Mouse (Mus musculus) limb, embryonic 13.5 days (tissue): ENCODE measurements around the gene Tgfbr2. TPM values are rescaled to one million over a fixed set of nuclear protein-coding genes. Genes with fewer than 3 reads are reported as not detected.

Source experiments
- ATAC-seq: fragments of 200-750 bp; cut with Nextera tagmentation; 2 replicates; pipeline ENCODE4 v1.8.0; 2017; ENCODE audit warnings: low read depth, moderate number of reproducible peaks, moderate TSS enrichment; ENCODE audit not compliant: low FRiP score
- H3K27ac ChIP-seq: fragments of 300-500 bp; sonication (generic); 2 replicates; pipeline ENCODE4 v1.5.1; 2015; ENCODE audit warnings: inconsistent platforms, mild to moderate bottlenecking, moderate library complexity
- H3K27me3 ChIP-seq: fragments of 300-500 bp; sonication (generic); 2 replicates; pipeline ENCODE4 v1.6.1; 2015; ENCODE audit warnings: mild to moderate bottlenecking, inconsistent platforms
- H3K36me3 ChIP-seq: fragments of 300-500 bp; sonication (generic); 2 replicates; pipeline ENCODE4 v1.6.1; 2015; ENCODE audit warnings: inconsistent platforms, mild to moderate bottlenecking, moderate library complexity
- H3K4me1 ChIP-seq: fragments of 300-500 bp; sonication (generic); 2 replicates; pipeline ENCODE4 v1.6.1; 2015; ENCODE audit warnings: inconsistent platforms
- H3K4me2 ChIP-seq: fragments of 300-500 bp; sonication (generic); replicated peaks from 2 replicates; pipeline ENCODE4 v1.6.1; 2015; ENCODE audit warnings: inconsistent platforms, mild to moderate bottlenecking, moderate library complexity
- H3K4me3 ChIP-seq: fragments of 300-500 bp; sonication (generic); 2 replicates; pipeline ENCODE4 v1.5.1; 2015; ENCODE audit warnings: moderate library complexity, mild to moderate bottlenecking, inconsistent platforms
- H3K9ac ChIP-seq: fragments of 300-500 bp; sonication (generic); 2 replicates; pipeline ENCODE4 v1.6.1; 2015; ENCODE audit warnings: mild to moderate bottlenecking, inconsistent platforms
- H3K9me3 ChIP-seq: fragments of 300-500 bp; sonication (generic); 2 replicates; pipeline ENCODE4 v1.6.1; 2016; ENCODE audit warnings: inconsistent platforms
- WGBS: fragments of 180-500 bp; shearing (Covaris S2); methylation state at CpG from one replicate; pipeline ENCODE4 v1.1.7; 2015; 5-methylcytosine and 5-hydroxymethylcytosine counted together
- polyA plus RNA-seq: library from polyadenylated mRNA; unstranded; fragments of >200 nt; fragmentation: Nextera tagmentation; extraction: Ambion mirVana; gene quantifications from 2 replicates; pipeline ENCODE4 v1.2.1, GENCODE M21; 2015

Tgfbr2 gene
- polyA plus RNA-seq, 1 experiment from 2014 or later, result 43.1 TPM

DNA sequence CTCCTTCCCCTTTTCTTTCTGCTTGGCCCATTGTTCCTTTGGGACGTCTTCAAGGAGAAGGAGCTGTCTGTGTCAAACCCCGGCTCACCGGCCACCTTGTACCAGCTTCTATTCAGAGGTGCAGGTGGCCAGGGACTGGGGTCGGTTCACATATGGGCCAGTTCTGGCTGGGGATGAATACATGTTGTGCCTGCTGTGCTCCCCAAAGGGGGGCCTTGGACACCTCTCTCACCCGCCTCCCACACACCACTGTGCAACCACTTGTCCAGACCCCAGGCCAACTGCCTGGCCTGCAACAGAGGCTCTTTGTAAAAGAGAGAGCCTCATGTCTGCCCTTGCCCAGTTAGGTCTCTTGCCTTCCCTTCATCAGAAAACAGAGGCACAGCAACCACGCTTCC, 75.6 kb downstream of the Tgfbr2 start:
- 60% methylated on average over 6 of the region's 6 CpGs for WGBS
- Histone ChIP-seq H3K9me3 (no peaks in the 10 kb centered on the region), H3K27me3 (no peaks in the 10 kb centered on the region), H3K4me2 (0 out of 2 replicates have a peak overlapping the region, but pooled peaks have one; percentile 21), H3K9ac (no peak overlapping the region), H3K4me1 (peaks cover 25% of the 10 kb centered on the region), H3K36me3 (peaks cover 90% of the 10 kb centered on the region), H3K27ac (peak overlapping the region; percentile 45), H3K4me3 (no peak overlapping the region)
- peak; percentile 29; the same call in 1 of the 2 replicates for ATAC-seq

DNA sequence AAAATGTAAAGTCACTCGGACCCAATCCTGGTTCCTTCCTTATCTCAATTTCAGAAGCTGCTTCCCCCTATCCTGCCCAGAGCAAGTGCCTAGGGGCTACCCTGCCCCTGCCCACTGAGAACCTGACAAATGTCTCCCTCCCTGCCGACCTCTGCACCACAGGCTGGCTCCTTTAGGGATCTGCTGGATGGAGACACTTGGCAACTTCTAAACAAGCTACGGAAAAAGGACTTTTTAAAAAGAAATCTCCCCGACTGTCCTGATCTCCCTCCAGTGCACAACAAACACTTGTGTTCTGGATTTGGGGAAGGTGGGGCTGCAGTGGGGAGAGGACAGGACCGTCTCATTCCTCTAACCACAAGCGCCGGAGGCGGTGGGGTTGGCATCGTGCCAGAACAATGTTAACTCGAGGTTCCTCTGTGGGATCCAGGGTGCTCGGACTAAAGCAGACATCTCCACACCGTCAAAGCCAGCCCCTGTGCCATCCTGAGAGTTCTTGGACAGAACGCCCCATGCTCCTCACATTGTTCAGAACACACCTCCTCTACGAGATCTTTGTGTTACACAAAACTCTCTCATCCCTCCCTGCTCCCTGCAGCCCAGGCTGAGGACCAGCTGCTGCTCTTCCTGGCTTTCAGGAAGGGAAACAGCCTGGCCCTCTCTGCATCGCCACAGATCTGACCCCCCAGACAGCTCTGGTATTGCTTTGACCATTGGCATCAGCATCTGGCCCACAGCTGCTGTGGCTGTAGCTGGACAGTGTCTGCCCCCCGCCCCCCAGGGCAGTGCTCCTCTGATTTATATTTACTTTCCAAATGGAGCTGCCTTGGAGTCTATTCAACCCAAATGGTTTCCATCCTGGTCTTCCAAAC, 76.2 kb downstream of the Tgfbr2 start:
- peak; percentile 37; the same call in 1 of the 2 replicates for ATAC-seq
- Histone ChIP-seq H3K27ac (peak overlapping the region; percentile 45), H3K36me3 (peaks cover 87% of the 10 kb centered on the region), H3K9ac (peak overlapping the region; percentile 51; the same call in 1 of the 2 replicates), H3K27me3 (no peaks in the 10 kb centered on the region), H3K4me1 (peaks cover 25% of the 10 kb centered on the region), H3K4me2 (peak overlapping the region; percentile 21; the same call in 1 of the 2 replicates), H3K9me3 (no peaks in the 10 kb centered on the region), H3K4me3 (no peak overlapping the region)
- 34% methylated on average over 16 of the region's 16 CpGs for WGBS

- H3K36me3 ChIP-seq, result peaks cover 78% of the 10 kb centered on the region
- no peaks in the 10 kb centered on the region for H3K9me3 ChIP-seq
- no peaks in the 10 kb centered on the region for H3K27me3 ChIP-seq
- H3K4me3 ChIP-seq, result no peak overlapping the region
- H3K9ac ChIP-seq, result no peak overlapping the region
- ATAC-seq, result no peak
- H3K27ac ChIP-seq, result no peak overlapping the region; the same call in 1 of the 2 replicates
- 34% methylated on average over 5 of the region's 5 CpGs for WGBS
- H3K4me2 ChIP-seq, result no peak overlapping the region
- H3K4me1 ChIP-seq, result peaks cover 17% of the 10 kb centered on the region
These were observed 83.2 kb downstream of the Tgfbr2 start for GRCm38 (mm10) chr9:116091921-116092320.

- Histone ChIP-seq H3K4me1 (peaks cover 14% of the 10 kb centered on the region), H3K4me3 (no peak overlapping the region), H3K36me3 (peaks cover 71% of the 10 kb centered on the region), H3K4me2 (no peak overlapping the region), H3K27ac (no peak overlapping the region), H3K27me3 (no peaks in the 10 kb centered on the region), H3K9ac (no peak overlapping the region), H3K9me3 (no peaks in the 10 kb centered on the region)
- WGBS, result 86% methylated on average over 7 of the region's 7 CpGs
- no peak for ATAC-seq
These were observed 83.9 kb downstream of the Tgfbr2 start for GRCm38 (mm10) chr9:116091101-116091841.

DNA sequence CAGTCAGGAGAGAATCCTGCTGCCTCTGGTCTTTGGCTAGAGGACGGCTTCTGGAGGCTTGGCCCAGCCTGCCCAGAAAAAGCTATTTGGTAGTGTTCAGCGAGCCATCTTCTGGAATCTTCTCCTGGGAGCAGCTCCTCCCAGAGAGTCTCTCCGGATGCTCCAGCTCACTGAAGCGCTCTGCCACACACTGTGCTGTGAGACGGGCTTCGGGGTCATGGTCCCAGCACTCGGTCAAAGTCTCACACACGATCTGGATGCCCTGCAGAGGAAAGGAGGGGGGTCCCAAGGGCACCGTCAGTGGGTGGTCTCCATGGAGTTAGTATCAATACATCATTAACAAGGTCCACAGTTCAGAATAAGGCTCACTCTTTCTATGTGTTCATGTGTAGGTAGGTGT, 84.9 kb downstream of the Tgfbr2 start:
- Histone ChIP-seq H3K9ac (no peak overlapping the region), H3K36me3 (peaks cover 64% of the 10 kb centered on the region), H3K9me3 (no peaks in the 10 kb centered on the region), H3K4me1 (peaks cover 14% of the 10 kb centered on the region), H3K4me3 (no peak overlapping the region), H3K4me2 (no peak overlapping the region), H3K27me3 (no peaks in the 10 kb centered on the region), H3K27ac (no peak overlapping the region)
- 94% methylated on average over 9 of the region's 9 CpGs for WGBS
- no peak for ATAC-seq

- H3K4me1 ChIP-seq, result peaks cover 14% of the 10 kb centered on the region
- WGBS, result 90% methylated on average over 9 of the region's 9 CpGs
- no peaks in the 10 kb centered on the region for H3K9me3 ChIP-seq
- H3K36me3 ChIP-seq, result peaks cover 56% of the 10 kb centered on the region
- no peaks in the 10 kb centered on the region for H3K27me3 ChIP-seq
- no peak overlapping the region for H3K27ac ChIP-seq
- no peak overlapping the region for H3K4me3 ChIP-seq
- no peak overlapping the region for H3K4me2 ChIP-seq
- no peak for ATAC-seq
- no peak overlapping the region for H3K9ac ChIP-seq
These were observed 86.2 kb downstream of the Tgfbr2 start for GRCm38 (mm10) chr9:116088912-116089311.

- Histone ChIP-seq H3K4me1 (peaks cover 11% of the 10 kb centered on the region), H3K9ac (no peak overlapping the region), H3K4me3 (no peak overlapping the region), H3K27me3 (no peaks in the 10 kb centered on the region), H3K36me3 (peaks cover 49% of the 10 kb centered on the region), H3K4me2 (no peak overlapping the region), H3K27ac (no peak overlapping the region), H3K9me3 (no peaks in the 10 kb centered on the region)
- whole genome bisulfite sequencing, result 30% methylated on average over 5 of the region's 5 CpGs
- no peak for ATAC-seq
These were observed 87.3 kb downstream of the Tgfbr2 start for GRCm38 (mm10) chr9:116087880-116088279.

DNA sequence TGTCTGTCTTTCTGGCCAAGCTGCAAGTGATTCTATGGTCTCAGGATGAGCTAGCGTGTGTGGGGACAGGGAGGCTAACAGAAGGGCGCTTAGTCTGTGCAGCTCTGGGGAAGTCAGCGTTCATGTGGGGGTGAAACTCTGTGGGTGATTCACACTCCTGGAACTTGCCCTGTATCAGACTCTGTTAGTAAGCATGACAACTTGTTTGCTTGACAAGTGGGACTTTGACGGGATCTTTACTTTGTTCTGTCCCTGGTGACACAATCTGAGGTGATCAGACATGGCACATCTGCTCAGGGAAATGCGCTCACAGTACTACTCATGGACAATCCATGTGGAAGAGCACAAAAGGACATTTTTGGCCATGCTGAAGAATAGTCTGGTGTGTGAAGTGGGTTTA, 87.9 kb downstream of the Tgfbr2 start:
- peaks cover 42% of the 10 kb centered on the region for H3K36me3 ChIP-seq
- ATAC-seq, result no peak
- H3K4me2 ChIP-seq, result no peak overlapping the region
- no peak overlapping the region for H3K9ac ChIP-seq
- H3K4me3 ChIP-seq, result no peak overlapping the region
- WGBS, result 96% methylated on average over 5 of the region's 5 CpGs
- H3K9me3 ChIP-seq, result no peaks in the 10 kb centered on the region
- H3K27me3 ChIP-seq, result no peaks in the 10 kb centered on the region
- H3K27ac ChIP-seq, result no peak overlapping the region
- peaks cover 5% of the 10 kb centered on the region; the same call in 1 of the 2 replicates for H3K4me1 ChIP-seq

GRCm38 (mm10) chr9:116085999-116086398, 89.2 kb downstream of the Tgfbr2 start:
- Histone ChIP-seq H3K9me3 (no peaks in the 10 kb centered on the region), H3K9ac (no peak overlapping the region), H3K4me3 (no peak overlapping the region), H3K36me3 (peaks cover 32% of the 10 kb centered on the region), H3K27me3 (no peaks in the 10 kb centered on the region), H3K27ac (no peak overlapping the region), H3K4me1 (no peaks in the 10 kb centered on the region), H3K4me2 (no peak overlapping the region)
- WGBS, result 87% methylated on average over 6 of the region's 6 CpGs
- no peak for ATAC-seq

GRCm38 (mm10) chr9:116084324-116084931, 90.7 kb downstream of the Tgfbr2 start:
- H3K27me3 ChIP-seq, result no peaks in the 10 kb centered on the region
- no peaks in the 10 kb centered on the region for H3K9me3 ChIP-seq
- peaks cover 16% of the 10 kb centered on the region for H3K36me3 ChIP-seq
- no peak overlapping the region for H3K27ac ChIP-seq
- H3K4me1 ChIP-seq, result no peaks in the 10 kb centered on the region
- ATAC-seq, result no peak
- no peak overlapping the region for H3K4me3 ChIP-seq
- H3K9ac ChIP-seq, result no peak overlapping the region
- WGBS, result 92% methylated on average over 12 of the region's 12 CpGs
- H3K4me2 ChIP-seq, result no peak overlapping the region

DNA sequence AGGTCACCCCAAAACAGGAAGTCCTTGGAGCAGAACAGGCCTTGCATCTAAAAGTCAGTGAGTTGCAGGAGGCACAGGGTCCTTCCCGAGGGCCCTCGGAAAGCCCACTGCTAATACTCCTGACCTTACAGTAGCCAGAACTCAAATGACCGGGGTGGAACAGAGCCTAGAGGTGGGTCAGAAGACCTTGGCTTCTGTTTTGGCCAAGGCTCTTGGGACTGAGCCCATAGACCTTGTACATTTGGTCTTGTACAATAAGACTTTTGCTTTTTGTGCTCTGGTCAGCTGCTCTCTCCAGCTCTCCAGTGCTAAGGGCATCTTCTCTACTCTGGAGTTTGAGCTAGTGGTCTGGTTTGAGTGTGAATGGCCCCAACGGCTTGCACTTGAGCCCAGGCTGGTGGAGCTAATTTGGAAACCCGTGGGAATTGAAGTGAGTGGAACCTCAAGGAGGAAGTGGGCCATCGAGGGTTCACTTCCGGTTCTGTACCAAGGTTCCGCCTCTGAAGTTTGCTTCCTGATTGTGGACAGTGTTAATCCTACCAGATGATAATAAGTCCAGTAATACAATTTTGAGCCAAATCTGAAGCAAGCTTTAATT, 91.3 kb downstream of the Tgfbr2 start:
- H3K36me3 ChIP-seq, result peaks cover 10% of the 10 kb centered on the region
- 86% methylated on average over 8 of the region's 8 CpGs for WGBS
- H3K9me3 ChIP-seq, result no peaks in the 10 kb centered on the region
- H3K4me2 ChIP-seq, result no peak overlapping the region
- H3K27me3 ChIP-seq, result no peaks in the 10 kb centered on the region
- ATAC-seq, result no peak
- H3K9ac ChIP-seq, result no peak overlapping the region
- H3K4me3 ChIP-seq, result no peak overlapping the region
- no peak overlapping the region for H3K27ac ChIP-seq
- H3K4me1 ChIP-seq, result no peaks in the 10 kb centered on the region
